Mouse (Mus musculus): ENCODE data around the gene Kansl3. TPM values are rescaled to one million over a fixed set of nuclear protein-coding genes. Genes with fewer than 3 reads are reported as not detected.

Kansl3 gene
- polyA plus RNA-seq, 1 experiment = 35.3 TPM

- peaks cover 5% of the 10 kb centered on the region; the same call in 1 of the 2 replicates for H3K4me1 ChIP-seq (ENCODE audit: control insufficient read depth, insufficient read depth, insufficient read length, low read length)
- H3K4me3 ChIP-seq (ENCODE audit: insufficient read depth, low read depth, low read length) = peak within 1 kb of the TSS; percentile 68
- H3K27ac ChIP-seq (replicated peaks; ENCODE audit: low read depth, low read length) = peak within 1 kb of the TSS; percentile 62
Observed at GRCm38 (mm10) chr1:36307495-36308280, 61.3 kb downstream of the Kansl3 start, which contains the start of gene Arid5a. Arid5a (plus strand) TSS chr1:36307733.

- no peak overlapping the region for H3K4me3 ChIP-seq (ENCODE audit: insufficient read depth, low read depth, low read length)
- no peak overlapping the region for H3K27ac ChIP-seq (replicated peaks; ENCODE audit: low read depth, low read length)
- peaks cover 5% of the 10 kb centered on the region; the same call in 1 of the 2 replicates for H3K4me1 ChIP-seq (ENCODE audit: control insufficient read depth, insufficient read depth, insufficient read length, low read length)
Observed at GRCm38 (mm10) chr1:36307121-36307494, 61.9 kb downstream of the Kansl3 start.

GRCm38 (mm10) chr1:36306120-36306519, 62.9 kb downstream of the Kansl3 start:
- Histone ChIP-seq H3K27ac (replicated peaks; ENCODE audit: low read depth, low read length) (no peak overlapping the region), H3K4me3 (ENCODE audit: insufficient read depth, low read depth, low read length) (no peak overlapping the region), H3K4me1 (ENCODE audit: control insufficient read depth, insufficient read depth, insufficient read length, low read length) (peaks cover 5% of the 10 kb centered on the region; the same call in 1 of the 2 replicates)

GRCm38 (mm10) chr1:36304764-36305163, 64.2 kb downstream of the Kansl3 start:
- Histone ChIP-seq H3K4me3 (ENCODE audit: insufficient read depth, low read depth, low read length) (no peak overlapping the region), H3K27ac (replicated peaks; ENCODE audit: low read depth, low read length) (no peak overlapping the region; the same call in 1 of the 2 replicates), H3K4me1 (ENCODE audit: control insufficient read depth, insufficient read depth, insufficient read length, low read length) (peaks cover 5% of the 10 kb centered on the region; the same call in 1 of the 2 replicates)

- Histone ChIP-seq H3K4me1 (ENCODE audit: control insufficient read depth, insufficient read depth, insufficient read length, low read length) (no peaks in the 10 kb centered on the region), H3K27ac (replicated peaks; ENCODE audit: low read depth, low read length) (peak overlapping the region; percentile 69; the same call in 1 of the 2 replicates), H3K4me3 (ENCODE audit: insufficient read depth, low read depth, low read length) (peak overlapping the region; percentile 24)
Observed at GRCm38 (mm10) chr1:36303381-36304320, 65.3 kb downstream of the Kansl3 start.

- H3K27ac ChIP-seq (replicated peaks; ENCODE audit: low read depth, low read length) = peak overlapping the region; percentile 69; the same call in 1 of the 2 replicates
- H3K4me3 ChIP-seq (ENCODE audit: insufficient read depth, low read depth, low read length) = peak overlapping the region; percentile 24
- no peaks in the 10 kb centered on the region for H3K4me1 ChIP-seq (ENCODE audit: control insufficient read depth, insufficient read depth, insufficient read length, low read length)
Observed at GRCm38 (mm10) chr1:36302957-36303356, 66.0 kb downstream of the Kansl3 start.

- Histone ChIP-seq H3K4me3 (ENCODE audit: insufficient read depth, low read depth, low read length) (no peak overlapping the region), H3K27ac (replicated peaks; ENCODE audit: low read depth, low read length) (no peak overlapping the region), H3K4me1 (ENCODE audit: control insufficient read depth, insufficient read depth, insufficient read length, low read length) (no peaks in the 10 kb centered on the region)
Observed at GRCm38 (mm10) chr1:36302273-36302672, 66.7 kb downstream of the Kansl3 start.

- Histone ChIP-seq H3K27ac (replicated peaks; ENCODE audit: low read depth, low read length) (no peak overlapping the region), H3K4me1 (ENCODE audit: control insufficient read depth, insufficient read depth, insufficient read length, low read length) (no peaks in the 10 kb centered on the region), H3K4me3 (ENCODE audit: insufficient read depth, low read depth, low read length) (no peak overlapping the region)
Observed at GRCm38 (mm10) chr1:36300486-36300885, 68.5 kb downstream of the Kansl3 start.

GRCm38 (mm10) chr1:36299676-36300075, 69.3 kb downstream of the Kansl3 start:
- Histone ChIP-seq H3K27ac (replicated peaks; ENCODE audit: low read depth, low read length) (no peak overlapping the region), H3K4me3 (ENCODE audit: insufficient read depth, low read depth, low read length) (no peak overlapping the region), H3K4me1 (ENCODE audit: control insufficient read depth, insufficient read depth, insufficient read length, low read length) (no peaks in the 10 kb centered on the region)

- Histone ChIP-seq H3K4me1 (ENCODE audit: control insufficient read depth, insufficient read depth, insufficient read length, low read length) (no peaks in the 10 kb centered on the region), H3K27ac (replicated peaks; ENCODE audit: low read depth, low read length) (no peak overlapping the region), H3K4me3 (ENCODE audit: insufficient read depth, low read depth, low read length) (no peak overlapping the region)
Observed at GRCm38 (mm10) chr1:36299126-36299525, 69.9 kb downstream of the Kansl3 start.

GRCm38 (mm10) chr1:36298107-36298506, 70.9 kb downstream of the Kansl3 start:
- H3K4me3 ChIP-seq (ENCODE audit: insufficient read depth, low read depth, low read length) = no peak overlapping the region
- H3K4me1 ChIP-seq (ENCODE audit: control insufficient read depth, insufficient read depth, insufficient read length, low read length) = no peaks in the 10 kb centered on the region
- H3K27ac ChIP-seq (replicated peaks; ENCODE audit: low read depth, low read length) = no peak overlapping the region

GRCm38 (mm10) chr1:36296466-36297149, 72.4 kb downstream of the Kansl3 start:
- no peak overlapping the region for H3K4me3 ChIP-seq (ENCODE audit: insufficient read depth, low read depth, low read length)
- no peaks in the 10 kb centered on the region for H3K4me1 ChIP-seq (ENCODE audit: control insufficient read depth, insufficient read depth, insufficient read length, low read length)
- H3K27ac ChIP-seq (replicated peaks; ENCODE audit: low read depth, low read length) = no peak overlapping the region

GRCm38 (mm10) chr1:36294402-36294801, 74.6 kb downstream of the Kansl3 start:
- Histone ChIP-seq H3K4me3 (ENCODE audit: insufficient read depth, low read depth, low read length) (no peak overlapping the region), H3K4me1 (ENCODE audit: control insufficient read depth, insufficient read depth, insufficient read length, low read length) (no peaks in the 10 kb centered on the region), H3K27ac (replicated peaks; ENCODE audit: low read depth, low read length) (no peak overlapping the region)

- Histone ChIP-seq H3K27ac (replicated peaks; ENCODE audit: low read depth, low read length) (no peak overlapping the region), H3K4me1 (ENCODE audit: control insufficient read depth, insufficient read depth, insufficient read length, low read length) (no peaks in the 10 kb centered on the region), H3K4me3 (ENCODE audit: insufficient read depth, low read depth, low read length) (no peak overlapping the region)
Observed at GRCm38 (mm10) chr1:36293470-36293869, 75.5 kb downstream of the Kansl3 start.
